21 mouse cellular contexts compared by ENCODE assay signal in the genomic region with DNA sequence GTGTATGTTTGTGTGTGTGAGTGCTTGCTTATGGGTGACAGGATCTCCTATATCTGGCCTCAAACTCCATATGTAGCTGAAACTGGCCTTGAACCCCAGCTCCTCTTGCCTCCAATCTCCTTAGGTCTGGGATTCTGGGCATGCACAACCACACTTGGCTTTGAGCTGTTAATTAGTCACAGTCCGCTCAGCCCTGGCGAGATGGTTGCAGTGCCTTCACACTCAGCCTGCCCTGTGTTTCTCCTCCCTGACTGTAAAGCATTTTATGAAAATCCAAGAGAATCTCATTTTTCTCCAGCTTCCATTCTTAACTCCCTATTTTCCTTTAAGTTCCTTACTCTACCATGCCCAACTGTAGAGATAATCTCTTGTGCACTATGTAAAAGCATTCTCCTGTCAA.
"Had no signal": no experiment of that assay in that cellular context is flagged by ENCODE, and none has a peak within 500 bp of the region (broad histone marks: within the 10 kb centered on the region; RNA-seq: fewer than 3 reads in every experiment).

No protein-coding gene starts in this region.

- H3K4me1 ChIP-seq: limb, embryonic 13.5 days; limb, embryonic 15.5 days; liver, embryonic 12.5 days had no signal

- H3K9me3 ChIP-seq: heart, embryonic 13.5 days; heart, embryonic 15.5 days; limb, embryonic 13.5 days; limb, embryonic 15.5 days; liver, embryonic 12.5 days had no signal

- H3K9ac ChIP-seq: heart, embryonic 13.5 days; heart, embryonic 15.5 days; hindbrain, embryonic 14.5 days; limb, embryonic 13.5 days; limb, embryonic 15.5 days; liver, embryonic 12.5 days; liver, embryonic 14.5 days had no signal

- DNase-seq: gastrocnemius, postnatal 14 days; gastrocnemius, postnatal 36 days; heart, adult 18-20 months; heart, postnatal 14 days; heart, postnatal 36 days; kidney, adult 18-20 months; kidney, postnatal 14 days had no signal

- ATAC-seq: hindbrain, embryonic 16.5 days; inflammation-experienced regulatory T-cells, adult 6 months; intestine, postnatal 0 days; liver, embryonic 12.5 days had no signal

- H3K4me2 ChIP-seq: heart, embryonic 11.5 days; heart, embryonic 13.5 days; heart, embryonic 15.5 days; hindbrain, embryonic 14.5 days; limb, embryonic 13.5 days; limb, embryonic 15.5 days; liver, embryonic 12.5 days had no signal

- H3K27ac ChIP-seq: heart, embryonic 13.5 days; heart, embryonic 15.5 days; hindbrain, embryonic 14.5 days; kidney, postnatal 0 days; layer of hippocampus, adult 2 months; left cerebral cortex, adult 2 months; limb, embryonic 13.5 days; limb, embryonic 15.5 days; liver, embryonic 12.5 days; liver, embryonic 14.5 days had no signal

- H3K4me3 ChIP-seq: heart, embryonic 13.5 days; heart, embryonic 15.5 days; layer of hippocampus, adult 2 months; left cerebral cortex, adult 2 months; limb, embryonic 13.5 days; limb, embryonic 15.5 days; liver, embryonic 12.5 days had no signal

- H3K27me3 ChIP-seq: heart, embryonic 13.5 days; heart, embryonic 15.5 days; limb, embryonic 13.5 days; limb, embryonic 15.5 days; liver, embryonic 12.5 days had no signal

- H3K36me3 ChIP-seq: heart, embryonic 13.5 days; heart, embryonic 15.5 days; limb, embryonic 13.5 days; limb, embryonic 15.5 days; liver, embryonic 12.5 days had no signal
